Mouse (Mus musculus): ENCODE measurements around the gene Bdkrb1.
A peak's percentile ranks its signal among the peaks of the same experiment; 100 is the strongest.

Bdkrb1 gene

DNA sequence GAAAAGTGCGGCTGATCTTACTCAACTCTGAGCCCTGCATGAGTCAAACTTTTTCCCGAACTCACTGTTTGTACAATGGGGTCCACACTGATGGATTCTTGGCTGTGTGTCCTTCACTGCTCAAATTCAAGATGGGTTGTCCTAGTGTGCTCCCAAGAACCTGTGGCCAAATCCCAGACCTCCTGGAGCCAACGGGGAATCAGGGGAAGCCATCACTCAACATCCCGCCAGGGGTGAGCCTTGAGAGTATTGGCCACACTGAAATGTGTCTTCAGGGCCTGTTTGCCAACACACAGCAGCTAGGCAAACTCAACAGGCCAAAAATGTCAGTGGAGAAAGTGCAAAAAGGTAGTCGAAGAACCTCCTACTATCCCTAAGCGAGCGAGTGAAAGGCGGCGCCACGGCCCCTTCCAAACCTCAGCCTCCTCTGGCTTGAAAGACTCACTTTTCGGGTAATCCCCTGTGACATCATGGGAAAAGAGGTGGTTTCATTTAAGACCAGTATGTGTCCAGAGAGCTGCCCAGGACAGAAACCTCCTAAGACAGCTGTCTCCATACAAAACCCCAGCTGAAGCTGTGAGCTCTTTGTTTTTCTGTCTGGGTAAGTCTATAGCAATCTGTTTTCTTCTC, at the start of gene Bdkrb1:
Gene Bdkrb1, plus strand, starts transcription at position 505 of the 630 bp plus-strand sequence.
- no peak for DNase-seq (ENCODE audit: low read depth)

DNA sequence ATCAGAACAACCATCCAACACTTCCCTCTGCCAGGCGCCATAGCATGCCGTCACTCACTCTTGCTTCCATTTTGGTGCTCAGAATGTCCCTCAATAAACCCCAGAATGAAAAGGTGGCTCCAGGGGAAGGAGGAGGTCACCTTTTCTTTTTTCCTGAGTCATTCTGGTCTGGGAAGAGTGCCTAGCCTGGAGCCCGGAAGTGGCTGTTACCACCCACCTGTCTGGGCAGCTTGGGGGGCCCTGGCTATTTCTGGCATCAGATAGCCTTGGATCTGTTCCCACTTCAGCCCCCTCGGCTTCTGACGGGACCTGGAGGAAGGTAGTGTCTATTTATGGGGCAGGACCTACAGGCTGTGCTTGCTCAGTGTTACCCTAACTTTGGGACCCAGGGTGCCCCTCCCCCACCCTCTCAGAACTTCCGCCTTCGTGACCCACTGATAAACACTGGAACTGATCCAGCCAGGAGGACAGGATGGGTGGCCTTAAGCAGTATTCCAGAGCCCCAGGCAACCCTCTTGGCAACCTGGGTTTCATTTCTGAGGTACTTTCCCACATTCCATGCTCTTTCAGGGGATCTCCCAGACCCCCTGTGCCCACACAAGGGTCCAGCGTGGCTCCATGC, 48.6 kb upstream of the Bdkrb1 start:
- no peak for DNase-seq (ENCODE audit: low read depth)

DNA sequence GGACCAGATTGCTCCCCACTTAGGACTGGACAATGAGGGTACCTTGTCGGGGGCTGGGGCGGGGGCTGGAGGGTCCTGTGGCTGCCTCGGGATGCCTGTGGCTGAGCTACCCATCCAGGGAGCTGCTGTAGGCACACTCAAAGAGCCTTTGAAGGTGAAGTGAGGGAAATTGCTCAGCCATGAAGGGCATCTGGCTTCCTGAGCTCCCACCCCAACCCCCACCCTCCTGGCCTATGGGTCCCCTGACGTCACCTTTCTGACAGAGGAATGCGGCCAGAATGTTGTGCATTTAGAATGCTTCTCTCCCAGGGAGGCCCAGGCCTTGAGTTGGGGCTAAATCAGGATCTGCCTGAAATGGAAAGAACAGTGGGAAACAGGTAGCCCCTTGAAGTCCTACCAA, 47.7 kb upstream of the Bdkrb1 start:
- DNase-seq (ENCODE audit: low read depth), result no peak

DNA sequence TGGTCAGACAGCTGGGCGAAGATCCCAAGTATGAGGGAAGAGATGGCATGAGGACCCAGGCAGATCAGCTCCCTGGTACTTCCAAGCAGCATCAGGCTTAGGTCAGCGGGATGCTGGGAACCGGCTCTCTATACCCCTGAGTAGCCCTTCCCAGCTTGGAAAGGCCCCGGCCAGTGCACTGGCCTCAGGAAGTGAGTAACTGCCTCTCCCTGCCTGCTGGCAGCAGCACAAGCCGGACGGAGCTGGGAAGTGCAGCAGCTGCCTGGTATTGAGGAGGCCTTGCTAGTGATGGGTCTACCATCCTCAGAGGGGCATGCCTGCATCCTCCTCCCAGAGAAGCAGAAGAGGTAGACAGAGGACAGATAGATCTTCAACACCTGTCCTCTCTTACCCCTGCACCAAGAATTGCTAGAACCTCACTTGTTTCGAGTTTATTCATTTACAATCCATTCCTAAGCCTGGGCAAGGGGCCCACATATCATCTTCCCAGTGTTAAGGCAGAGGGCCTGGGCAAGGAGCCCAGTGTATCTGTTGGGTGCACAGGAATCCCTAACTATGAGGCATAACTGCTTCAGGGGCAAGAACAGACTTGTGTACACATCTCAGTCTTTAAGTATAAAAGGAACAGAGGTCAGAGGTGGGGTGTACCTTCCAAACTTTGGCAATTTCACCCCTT, 45.5 kb upstream of the Bdkrb1 start:
- no peak for DNase-seq (ENCODE audit: low read depth)

DNA sequence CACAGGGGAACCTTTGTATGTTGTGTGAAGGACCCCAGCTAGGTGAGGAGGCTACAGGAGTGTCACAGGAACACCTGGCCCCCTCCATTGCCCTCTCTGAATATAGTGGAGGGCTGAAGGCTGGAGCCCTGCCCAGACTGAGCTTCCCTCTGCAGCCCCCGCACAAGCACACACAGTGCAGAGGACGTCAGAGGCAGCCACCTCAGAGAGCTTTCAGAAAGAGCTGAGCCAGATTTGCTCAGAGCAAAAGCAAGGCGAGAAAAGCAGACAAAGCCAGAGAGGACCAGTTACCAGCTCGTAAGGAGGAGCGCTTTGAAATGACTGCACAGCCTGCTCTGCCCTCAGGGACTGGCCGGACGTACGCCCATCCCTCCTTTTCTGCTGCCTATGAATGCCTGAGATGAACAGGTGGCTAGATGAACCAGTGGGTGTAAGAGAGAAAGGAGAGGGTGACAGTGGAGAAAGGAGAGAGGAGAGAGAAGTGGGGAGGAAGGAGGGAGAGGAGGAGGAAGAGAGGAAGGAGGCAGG, 41.8 kb upstream of the Bdkrb1 start:
- DNase-seq (ENCODE audit: low read depth), result no peak

DNA sequence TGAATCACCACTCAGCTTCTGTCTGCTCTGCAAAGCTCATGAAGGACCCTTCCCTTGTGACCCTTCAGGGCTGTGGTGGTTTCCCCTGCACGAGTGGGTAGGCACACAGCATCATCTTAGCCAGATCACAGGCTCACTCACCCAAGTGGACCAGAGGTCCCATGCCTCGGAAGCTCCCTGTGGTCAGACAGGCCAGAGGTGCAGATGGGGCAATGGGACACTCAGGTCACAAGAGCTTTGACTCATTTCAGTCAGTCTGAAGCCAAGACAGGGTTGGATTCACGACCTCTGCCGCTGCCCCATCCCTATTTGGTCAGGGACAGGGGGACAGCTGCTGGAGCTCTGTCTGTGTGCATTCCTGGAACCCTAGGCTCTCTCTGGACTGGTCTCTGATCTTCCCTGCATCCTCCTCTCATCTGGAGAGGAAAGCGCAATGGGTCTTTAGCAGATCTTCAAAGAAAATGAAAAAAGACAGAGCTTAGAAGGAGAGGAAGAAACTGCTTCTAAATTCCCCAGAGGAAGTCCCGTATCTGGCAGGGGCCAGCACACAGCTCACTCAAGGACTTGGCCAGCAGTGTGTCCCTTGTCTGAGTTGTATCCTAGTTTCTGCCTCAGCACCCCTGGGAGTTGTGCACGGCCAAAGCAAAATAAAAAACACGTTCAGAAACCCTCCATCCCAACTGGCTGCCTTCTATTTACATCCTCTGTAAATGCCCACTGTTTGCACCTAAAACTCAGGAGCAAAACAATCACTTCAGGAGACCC, 40.6 kb upstream of the Bdkrb1 start:
- DNase-seq (ENCODE audit: low read depth), result no peak

DNA sequence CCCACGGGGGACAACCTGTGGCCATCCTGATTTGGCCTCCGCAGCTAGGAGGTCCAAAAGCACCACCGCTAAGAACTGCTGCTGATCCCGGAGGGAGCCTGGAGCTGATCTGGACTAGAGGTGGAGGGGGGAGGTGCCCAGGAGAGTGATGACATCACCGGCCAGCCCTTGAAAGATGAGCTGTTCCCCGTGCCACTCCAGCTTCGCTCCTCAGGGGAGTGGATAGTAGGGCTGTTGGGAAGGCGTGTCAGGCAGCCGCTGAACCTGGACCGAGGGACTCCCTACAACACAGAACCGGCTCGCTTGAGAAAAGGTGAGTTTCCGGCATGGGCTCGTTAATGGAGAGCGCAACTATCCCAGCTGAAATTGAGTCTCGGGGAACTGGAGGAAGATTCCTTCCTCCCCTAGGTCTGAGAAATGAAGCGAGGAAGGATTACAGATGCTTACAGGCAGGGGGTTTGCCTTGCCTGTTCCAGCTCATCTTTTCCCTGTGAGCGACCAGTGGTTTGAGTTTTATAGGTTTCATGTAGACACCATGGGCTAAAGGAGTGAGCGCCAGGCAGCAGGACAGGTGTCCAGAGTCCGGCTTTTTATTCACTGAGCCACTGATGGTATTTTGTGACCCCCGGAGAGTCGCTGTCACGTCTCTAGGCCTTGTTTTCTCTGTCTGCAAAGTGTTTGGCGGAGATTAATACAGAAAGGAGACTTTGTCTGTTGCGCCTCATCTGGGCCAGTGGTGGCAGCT, 39.8 kb upstream of the Bdkrb1 start, which contains the start of gene Bdkrb2:
Gene Bdkrb2, plus strand, starts transcription at position 291 of the 745 bp plus-strand sequence.
- DNase-seq (ENCODE audit: low read depth), result no peak

DNA sequence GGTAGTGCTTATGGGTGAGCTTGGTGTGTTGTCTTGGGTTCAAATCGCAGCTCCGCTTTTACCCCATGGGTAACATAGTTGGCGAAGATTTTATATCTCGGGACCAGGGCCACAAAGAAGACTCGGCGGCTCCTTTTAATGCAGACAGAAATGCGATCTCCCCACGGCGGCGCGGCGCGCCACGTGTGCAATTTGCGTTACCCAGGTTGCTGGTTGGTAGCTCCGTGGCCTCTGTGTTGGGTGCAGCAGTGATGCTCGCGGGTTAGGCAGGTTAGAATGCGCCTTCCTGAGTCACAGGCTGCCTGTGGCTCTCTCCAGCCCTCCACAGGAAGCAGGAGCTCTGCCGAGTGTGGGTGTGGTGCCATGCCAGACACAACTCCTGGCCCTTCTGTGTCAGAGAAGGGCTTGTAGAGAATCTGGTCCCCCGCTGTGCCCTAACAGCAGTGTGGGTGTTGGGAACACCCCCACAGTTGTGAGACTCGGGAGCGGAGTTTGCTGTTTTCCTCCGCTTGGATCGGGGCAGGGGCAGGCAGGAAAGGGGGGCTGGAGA, 39.1 kb upstream of the Bdkrb1 start:
- DNase-seq (ENCODE audit: low read depth), result no peak

DNA sequence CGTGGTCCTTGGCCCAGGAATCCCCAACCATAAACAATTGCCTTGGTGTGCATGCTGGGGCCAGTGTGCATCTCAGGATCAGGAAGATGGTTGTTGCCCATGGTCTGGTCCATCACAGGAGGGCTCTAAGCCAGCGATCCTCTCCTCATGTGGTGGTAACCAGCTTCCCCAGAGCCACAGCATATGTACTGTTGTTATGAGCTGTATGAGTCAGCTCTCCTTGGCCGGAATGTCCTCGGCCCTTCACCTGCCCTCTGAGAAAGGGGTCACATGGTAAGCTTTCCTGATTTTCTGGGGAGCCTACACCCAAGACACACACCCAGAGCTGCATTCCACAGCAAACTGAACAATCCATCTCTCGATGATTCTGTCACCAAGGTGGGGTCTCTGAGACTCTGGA, 37.7 kb upstream of the Bdkrb1 start:
- DNase-seq (ENCODE audit: low read depth), result no peak

DNA sequence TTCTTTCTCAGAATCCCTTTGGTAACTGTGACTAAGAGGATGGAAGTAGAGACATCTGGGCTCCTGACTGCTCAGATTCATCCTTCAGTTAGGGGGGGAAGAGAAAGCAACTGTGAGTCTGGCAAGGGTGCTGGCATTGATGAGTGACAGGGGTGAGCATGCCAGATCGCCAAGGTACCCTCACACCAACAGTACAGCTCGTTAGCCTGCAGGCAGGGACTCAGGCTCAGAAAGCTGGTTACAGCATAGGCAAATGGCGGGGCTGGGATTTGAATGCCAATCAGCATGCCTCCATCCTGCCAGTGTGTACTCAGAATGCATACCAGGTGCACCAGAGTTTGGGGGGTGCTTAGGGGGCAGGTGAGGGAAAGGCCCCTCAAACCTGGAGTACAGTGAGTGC, 31.0 kb upstream of the Bdkrb1 start:
- DNase-seq (ENCODE audit: low read depth), result no peak

DNA sequence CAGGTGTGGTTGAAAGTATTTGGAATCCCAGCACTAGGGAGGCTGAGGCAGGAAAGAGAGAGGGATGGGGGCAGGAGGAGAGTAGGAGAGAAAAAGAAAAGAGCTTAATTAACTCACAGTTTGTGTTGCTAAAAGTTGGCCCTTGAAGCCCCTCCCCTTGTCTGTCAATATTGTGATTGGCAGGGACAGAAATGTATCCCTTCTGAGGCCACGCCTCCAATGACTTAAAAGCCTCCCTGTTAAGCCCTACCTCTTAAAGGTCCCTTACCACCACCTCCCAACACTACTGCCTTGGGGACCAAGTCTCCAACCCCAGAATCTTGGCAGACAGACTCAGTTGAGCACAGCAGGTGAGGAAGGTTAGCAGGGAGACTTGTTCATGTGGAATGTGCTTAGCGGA, 30.3 kb upstream of the Bdkrb1 start:
- no peak for DNase-seq (ENCODE audit: low read depth)

DNA sequence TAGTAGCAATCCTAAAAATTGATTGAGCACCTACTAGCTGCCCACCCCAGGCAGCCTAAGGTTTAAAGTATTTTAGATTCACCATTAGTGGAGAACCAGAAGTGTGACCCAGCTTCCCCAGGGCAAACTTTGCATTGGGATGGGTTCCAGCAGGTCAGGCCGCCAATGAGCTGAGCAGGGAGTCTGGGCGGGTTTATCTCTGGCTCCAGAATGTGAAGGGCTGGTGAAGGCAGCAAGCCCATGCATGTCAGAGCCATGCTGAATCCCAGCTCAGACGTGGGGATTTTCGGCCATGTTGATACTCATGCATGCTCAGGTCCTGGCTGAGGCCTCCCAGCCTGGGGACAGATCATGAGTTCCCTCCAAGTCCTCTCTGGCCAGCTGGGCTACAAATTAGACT, 28.5 kb upstream of the Bdkrb1 start:
- no peak for DNase-seq (ENCODE audit: low read depth)

DNA sequence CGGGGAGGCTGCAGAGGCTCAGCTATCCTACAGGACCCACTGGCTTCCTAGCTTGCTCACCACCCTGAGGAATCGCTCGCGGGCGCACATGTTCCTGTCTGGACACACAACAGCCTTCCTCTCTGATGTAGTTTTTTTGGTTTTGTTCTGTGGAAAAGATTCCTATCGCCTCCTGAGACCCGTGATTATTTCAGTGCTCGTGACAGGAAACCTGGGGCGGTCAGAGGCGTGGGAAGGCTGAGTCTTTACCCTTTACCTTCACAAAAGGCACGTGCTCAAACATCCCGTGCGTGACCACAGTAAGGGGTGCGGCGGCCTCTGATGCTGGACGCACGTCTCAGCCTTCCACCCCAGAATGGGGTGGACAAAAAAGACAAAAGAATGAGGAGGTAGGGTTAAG, 22.4 kb upstream of the Bdkrb1 start:
- DNase-seq (ENCODE audit: low read depth), result no peak

DNA sequence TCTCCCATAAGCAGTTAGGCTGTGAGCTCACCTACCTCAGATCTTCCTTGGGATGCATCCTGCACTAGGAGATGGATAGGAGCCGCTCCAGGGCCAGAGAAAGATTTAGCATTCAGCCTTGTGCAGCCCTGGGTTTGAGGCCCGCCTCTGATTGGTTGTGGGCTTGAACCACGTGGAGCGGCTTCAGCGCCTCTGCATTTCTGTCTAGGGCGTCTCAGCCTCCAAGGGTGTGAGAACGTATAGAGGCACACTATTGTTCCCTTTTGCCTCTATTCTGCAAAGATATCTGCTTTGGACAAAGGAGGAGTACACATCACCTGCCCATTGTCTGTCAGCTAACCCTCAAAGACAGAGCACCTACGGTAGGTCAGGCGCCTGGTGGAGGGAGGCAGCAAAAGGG, 20.4 kb upstream of the Bdkrb1 start:
- no peak for DNase-seq (ENCODE audit: low read depth)

DNA sequence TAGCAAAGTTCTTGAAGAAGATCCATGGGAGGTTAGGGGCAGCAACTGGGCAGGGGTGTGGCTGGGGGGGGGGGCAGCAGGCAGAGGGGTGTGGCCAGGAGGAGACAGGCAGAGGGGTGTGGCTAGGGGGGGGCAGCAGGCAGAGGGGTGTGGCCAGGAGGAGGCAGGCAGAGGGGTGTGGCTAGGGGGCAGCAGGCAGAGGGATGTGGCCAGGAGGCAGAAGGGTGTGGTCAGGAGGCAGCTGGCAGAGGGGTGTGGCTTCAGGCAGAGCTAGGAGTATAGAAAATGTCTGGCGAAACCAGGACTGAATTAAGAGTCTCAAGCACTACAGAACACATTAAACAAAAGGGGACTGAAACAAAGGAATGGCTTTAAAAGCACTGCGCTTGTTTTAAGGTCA, 19.4 kb upstream of the Bdkrb1 start:
- DNase-seq (ENCODE audit: low read depth), result peak; percentile 46

DNA sequence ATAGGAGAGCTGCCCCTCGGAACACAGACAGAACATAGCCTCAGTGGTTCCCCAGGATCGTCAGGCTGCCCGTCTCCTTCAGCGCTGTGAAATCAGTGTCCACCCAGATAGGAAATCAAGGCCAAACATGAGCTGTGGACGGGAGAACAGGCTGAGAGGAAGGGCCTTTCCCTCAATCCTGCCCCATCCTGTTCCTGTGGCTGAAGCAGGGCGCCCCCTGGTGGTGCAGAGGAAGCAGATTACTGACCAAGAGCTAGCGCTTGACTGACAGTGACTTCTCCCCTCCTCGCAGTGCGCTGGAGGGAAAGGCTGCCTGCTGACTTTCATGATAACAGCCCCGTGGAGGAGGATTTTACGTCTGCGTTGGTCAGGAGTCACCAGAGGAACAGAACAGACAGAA, 18.0 kb upstream of the Bdkrb1 start:
- DNase-seq (ENCODE audit: low read depth), result peak; percentile 39

DNA sequence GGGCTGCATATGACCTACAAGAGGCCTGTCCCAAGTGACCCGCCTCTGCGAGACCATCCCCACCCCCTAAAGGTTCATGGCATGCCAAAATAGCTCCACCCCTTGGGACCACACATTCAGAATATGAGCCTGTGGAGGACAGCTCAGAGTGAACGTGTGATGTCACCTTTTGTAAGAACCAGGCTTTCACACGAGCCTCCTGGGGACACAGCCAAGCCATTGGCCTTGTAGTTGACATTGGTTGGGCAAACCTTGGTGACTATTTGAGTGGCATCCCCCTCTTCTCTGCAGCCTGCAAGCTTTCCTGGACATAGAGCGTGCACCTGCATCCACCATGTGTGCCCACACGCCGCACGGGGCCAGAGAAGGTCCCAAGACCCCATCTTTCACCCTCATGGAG, 15.4 kb upstream of the Bdkrb1 start:
- no peak for DNase-seq (ENCODE audit: low read depth)

DNA sequence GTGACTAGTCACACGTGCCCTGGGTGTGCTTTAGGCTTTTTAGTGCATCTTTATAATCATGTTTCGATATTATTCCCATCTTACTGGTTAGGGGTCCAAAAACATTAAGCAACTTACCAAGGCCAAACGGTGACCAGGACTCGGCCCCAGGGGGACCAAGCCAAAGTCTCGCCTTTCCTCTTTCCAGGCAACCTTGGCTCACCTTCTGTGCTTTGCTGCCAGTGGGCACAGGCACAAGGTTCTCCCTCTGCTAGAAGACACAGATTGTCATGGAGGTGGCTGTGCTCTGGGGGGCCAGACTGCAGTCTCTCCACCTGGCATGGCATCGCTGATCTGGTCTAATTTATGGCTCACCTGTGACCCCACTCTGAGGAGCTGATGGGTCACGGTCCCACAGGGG, 12.1 kb upstream of the Bdkrb1 start:
- DNase-seq (ENCODE audit: low read depth), result no peak

DNA sequence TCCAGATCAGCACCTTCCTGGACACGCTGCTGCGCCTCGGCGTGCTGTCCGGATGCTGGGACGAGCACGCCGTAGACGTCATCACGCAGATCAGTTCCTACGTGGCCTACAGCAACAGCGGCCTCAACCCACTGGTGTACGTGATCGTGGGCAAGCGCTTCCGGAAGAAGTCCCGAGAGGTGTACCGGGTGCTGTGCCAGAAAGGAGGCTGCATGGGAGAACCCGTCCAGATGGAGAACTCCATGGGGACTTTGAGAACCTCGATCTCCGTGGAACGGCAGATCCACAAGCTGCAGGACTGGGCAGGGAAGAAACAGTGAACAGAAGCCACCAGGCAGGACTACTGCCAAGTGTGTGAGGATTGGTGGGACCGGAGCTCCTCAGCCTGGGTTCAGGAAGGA, 10.5 kb upstream of the Bdkrb1 start:
- no peak for DNase-seq (ENCODE audit: low read depth)

DNA sequence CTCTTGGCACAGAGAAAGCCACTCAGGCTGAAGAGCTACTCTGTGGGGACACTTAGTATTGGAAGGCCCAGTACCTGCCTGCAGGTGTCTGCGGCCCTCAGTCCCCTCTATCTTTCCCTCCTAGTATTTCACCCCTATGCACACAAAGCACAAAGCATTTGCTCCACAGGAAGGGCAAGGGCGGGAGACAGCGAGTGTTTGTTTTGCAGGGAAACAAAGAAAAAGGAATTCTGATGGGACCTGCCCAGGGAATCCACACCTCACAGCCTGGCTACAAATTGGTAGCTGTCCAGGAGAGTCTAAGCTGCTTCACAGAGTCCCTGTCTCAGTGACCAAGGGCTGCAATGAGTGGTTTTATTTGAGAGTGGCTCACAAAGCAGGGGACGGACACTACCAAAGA, 9.4 kb upstream of the Bdkrb1 start:
- DNase-seq (ENCODE audit: low read depth), result no peak

DNA sequence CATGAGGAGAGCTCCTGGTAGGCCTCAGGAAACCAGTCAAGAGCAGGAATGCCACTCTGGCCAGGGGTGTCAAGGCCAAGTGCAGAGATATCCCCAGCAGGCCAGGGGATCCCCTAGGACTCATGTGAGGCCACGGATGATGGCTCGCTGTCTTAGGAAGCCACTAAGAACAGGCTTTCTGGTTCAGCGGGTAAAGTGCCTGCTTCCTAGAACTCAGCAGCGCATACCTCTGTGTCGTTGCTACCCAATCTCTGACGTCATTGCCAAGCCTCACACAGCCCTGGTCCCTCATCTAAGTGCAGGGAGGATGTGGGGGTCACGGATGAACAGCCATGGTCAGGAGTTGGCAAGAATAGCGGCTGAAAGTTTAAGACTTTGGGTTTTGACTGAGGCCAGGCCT, 5.8 kb upstream of the Bdkrb1 start:
- DNase-seq (ENCODE audit: low read depth), result no peak

DNA sequence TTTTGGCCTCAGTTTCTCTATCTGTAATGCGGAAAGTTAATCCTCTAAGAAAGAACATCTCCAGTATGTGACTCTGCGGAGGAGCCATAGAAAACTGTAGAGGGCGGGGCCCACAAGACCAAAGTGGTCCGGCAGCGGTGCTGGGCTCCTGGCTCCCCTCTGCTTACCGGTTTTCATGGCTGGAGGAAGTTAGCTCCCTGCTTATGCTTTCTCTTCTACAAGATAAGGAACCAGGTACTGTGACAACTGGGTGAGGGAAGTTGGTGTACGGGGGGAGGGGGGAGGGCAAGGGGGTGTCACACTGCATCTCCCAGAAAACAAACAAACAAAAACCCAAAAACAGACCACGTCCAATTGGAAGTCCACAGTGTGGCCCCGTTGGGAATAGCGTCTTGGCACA, 4.4 kb upstream of the Bdkrb1 start:
- no peak for DNase-seq (ENCODE audit: low read depth)

Data from c-Kit-positive CD71-positive TER-119-negative erythroid progenitor cells, embryonic 14.5 days (primary cell).